Mouse (Mus musculus): ENCODE measurements around the gene Apol6. TPM values are rescaled to one million over a fixed set of nuclear protein-coding genes. Genes with fewer than 3 reads are reported as not detected.
A peak's percentile ranks its signal among the peaks of the same experiment; 100 is the strongest.

Apol6 gene
- polyA plus RNA-seq, 1 experiment from 2014 or later, result 0.08 TPM

GRCm38 (mm10) chr15:77035643-77036042 is 8.9 kb upstream of the Apol6 start:
- no peaks in the 10 kb centered on the region for H3K27me3 ChIP-seq (ENCODE audit: control insufficient read depth, insufficient read depth, low read length)
- H3K4me2 ChIP-seq (ENCODE audit: low read depth, low read length), result no peak overlapping the region
- no peak overlapping the region for H3K9ac ChIP-seq (replicated peaks; ENCODE audit: low read length)
- no peaks in the 10 kb centered on the region for H3K9me3 ChIP-seq (replicated peaks; ENCODE audit: control insufficient read depth, low read length)
- ATAC-seq (replicated peaks; ENCODE audit: insufficient number of reproducible peaks, low FRiP score, low TSS enrichment, low read depth) (no peak), DNase-seq (ENCODE audit: low spot score) (no peak)
- no peak overlapping the region for H3K27ac ChIP-seq (replicated peaks; ENCODE audit: low read depth, low read length)
- H3K36me3 ChIP-seq (replicated peaks; ENCODE audit: control insufficient read depth, insufficient read depth, low read depth, low read length), result no peaks in the 10 kb centered on the region
- H3K4me1 ChIP-seq (ENCODE audit: control insufficient read depth, insufficient read depth, low read length), result peaks cover 2% of the 10 kb centered on the region; the same call in 1 of the 2 replicates
- H3K4me3 ChIP-seq (ENCODE audit: low read depth, low read length), result no peak overlapping the region
- 88% methylated on average over 3 of the region's 3 CpGs for WGBS

GRCm38 (mm10) chr15:77036320-77036988 is 8.1 kb upstream of the Apol6 start:
- WGBS, result 60% methylated on average over 11 of the region's 11 CpGs
- DNase-seq (ENCODE audit: low spot score) (no peak), ATAC-seq (replicated peaks; ENCODE audit: insufficient number of reproducible peaks, low FRiP score, low TSS enrichment, low read depth) (no peak)
- Histone ChIP-seq H3K4me1 (ENCODE audit: control insufficient read depth, insufficient read depth, low read length) (peaks cover 2% of the 10 kb centered on the region; the same call in 1 of the 2 replicates), H3K9ac (replicated peaks; ENCODE audit: low read length) (no peak overlapping the region; the same call in 1 of the 2 replicates), H3K4me3 (ENCODE audit: low read depth, low read length) (no peak overlapping the region), H3K27ac (replicated peaks; ENCODE audit: low read depth, low read length) (peak overlapping the region; percentile 84), H3K27me3 (ENCODE audit: control insufficient read depth, insufficient read depth, low read length) (no peaks in the 10 kb centered on the region), H3K9me3 (replicated peaks; ENCODE audit: control insufficient read depth, low read length) (no peaks in the 10 kb centered on the region), H3K4me2 (ENCODE audit: low read depth, low read length) (no peak overlapping the region), H3K36me3 (replicated peaks; ENCODE audit: control insufficient read depth, insufficient read depth, low read depth, low read length) (no peaks in the 10 kb centered on the region)

- WGBS, result 31% methylated on average over 2 of the region's 2 CpGs
- no peaks in the 10 kb centered on the region for H3K27me3 ChIP-seq (ENCODE audit: control insufficient read depth, insufficient read depth, low read length)
- H3K4me1 ChIP-seq (ENCODE audit: control insufficient read depth, insufficient read depth, low read length), result peaks cover 2% of the 10 kb centered on the region; the same call in 1 of the 2 replicates
- peak overlapping the region; percentile 84 for H3K27ac ChIP-seq (replicated peaks; ENCODE audit: low read depth, low read length)
- ATAC-seq (replicated peaks; ENCODE audit: insufficient number of reproducible peaks, low FRiP score, low TSS enrichment, low read depth) (no peak), DNase-seq (ENCODE audit: low spot score) (no peak)
- H3K9ac ChIP-seq (replicated peaks; ENCODE audit: low read length), result no peak overlapping the region; the same call in 1 of the 2 replicates
- H3K4me3 ChIP-seq (ENCODE audit: low read depth, low read length), result no peak overlapping the region
- H3K9me3 ChIP-seq (replicated peaks; ENCODE audit: control insufficient read depth, low read length), result no peaks in the 10 kb centered on the region
- H3K36me3 ChIP-seq (replicated peaks; ENCODE audit: control insufficient read depth, insufficient read depth, low read depth, low read length), result no peaks in the 10 kb centered on the region
- H3K4me2 ChIP-seq (ENCODE audit: low read depth, low read length), result no peak overlapping the region
Observed at GRCm38 (mm10) chr15:77036989-77037277, 7.6 kb upstream of the Apol6 start.

- peaks cover 2% of the 10 kb centered on the region; the same call in 1 of the 2 replicates for H3K4me1 ChIP-seq (ENCODE audit: control insufficient read depth, insufficient read depth, low read length)
- H3K27me3 ChIP-seq (ENCODE audit: control insufficient read depth, insufficient read depth, low read length), result no peaks in the 10 kb centered on the region
- ATAC-seq (replicated peaks; ENCODE audit: insufficient number of reproducible peaks, low FRiP score, low TSS enrichment, low read depth) (peak; percentile 82), DNase-seq (ENCODE audit: low spot score) (peak; percentile 71)
- H3K27ac ChIP-seq (replicated peaks; ENCODE audit: low read depth, low read length), result peak overlapping the region; percentile 84
- WGBS, result 14% methylated on average over 11 of the region's 11 CpGs
- no peak overlapping the region for H3K4me2 ChIP-seq (ENCODE audit: low read depth, low read length)
- no peaks in the 10 kb centered on the region for H3K36me3 ChIP-seq (replicated peaks; ENCODE audit: control insufficient read depth, insufficient read depth, low read depth, low read length)
- H3K9ac ChIP-seq (replicated peaks; ENCODE audit: low read length), result 0 out of 2 replicates have a peak overlapping the region, but pooled peaks have one; percentile 4
- no peak overlapping the region for H3K4me3 ChIP-seq (ENCODE audit: low read depth, low read length)
- H3K9me3 ChIP-seq (replicated peaks; ENCODE audit: control insufficient read depth, low read length), result no peaks in the 10 kb centered on the region
Observed at GRCm38 (mm10) chr15:77037278-77038161, 7.0 kb upstream of the Apol6 start.

GRCm38 (mm10) chr15:77039211-77039700 is 5.3 kb upstream of the Apol6 start:
- no peaks in the 10 kb centered on the region for H3K36me3 ChIP-seq (replicated peaks; ENCODE audit: control insufficient read depth, insufficient read depth, low read depth, low read length)
- no peak overlapping the region for H3K4me2 ChIP-seq (ENCODE audit: low read depth, low read length)
- ATAC-seq (replicated peaks; ENCODE audit: insufficient number of reproducible peaks, low FRiP score, low TSS enrichment, low read depth), result no peak
- H3K4me3 ChIP-seq (ENCODE audit: low read depth, low read length), result no peak overlapping the region
- no peak overlapping the region for H3K9ac ChIP-seq (replicated peaks; ENCODE audit: low read length)
- no peak for DNase-seq (ENCODE audit: low spot score)
- no peaks in the 10 kb centered on the region for H3K9me3 ChIP-seq (replicated peaks; ENCODE audit: control insufficient read depth, low read length)
- 52% methylated on average over 8 of the region's 9 CpGs for WGBS
- H3K27ac ChIP-seq (replicated peaks; ENCODE audit: low read depth, low read length), result no peak overlapping the region
- peaks cover 2% of the 10 kb centered on the region; the same call in 1 of the 2 replicates for H3K4me1 ChIP-seq (ENCODE audit: control insufficient read depth, insufficient read depth, low read length)
- no peaks in the 10 kb centered on the region for H3K27me3 ChIP-seq (ENCODE audit: control insufficient read depth, insufficient read depth, low read length)

- H3K27me3 ChIP-seq (ENCODE audit: control insufficient read depth, insufficient read depth, low read length), result no peaks in the 10 kb centered on the region
- peaks cover 2% of the 10 kb centered on the region; the same call in 1 of the 2 replicates for H3K4me1 ChIP-seq (ENCODE audit: control insufficient read depth, insufficient read depth, low read length)
- 74% methylated on average over 3 of the region's 3 CpGs for WGBS
Observed at GRCm38 (mm10) chr15:77040784-77041183, 3.7 kb upstream of the Apol6 start.

GRCm38 (mm10) chr15:77045609-77046008 is 1.1 kb downstream of the Apol6 start:
- Histone ChIP-seq H3K4me1 (ENCODE audit: control insufficient read depth, insufficient read depth, low read length) (no peaks in the 10 kb centered on the region; the same call in 1 of the 2 replicates), H3K36me3 (replicated peaks; ENCODE audit: control insufficient read depth, insufficient read depth, low read depth, low read length) (no peaks in the 10 kb centered on the region), H3K4me3 (ENCODE audit: low read depth, low read length) (no peak overlapping the region), H3K9me3 (replicated peaks; ENCODE audit: control insufficient read depth, low read length) (no peaks in the 10 kb centered on the region), H3K4me2 (ENCODE audit: low read depth, low read length) (no peak overlapping the region), H3K27me3 (ENCODE audit: control insufficient read depth, insufficient read depth, low read length) (no peaks in the 10 kb centered on the region), H3K27ac (replicated peaks; ENCODE audit: low read depth, low read length) (no peak overlapping the region), H3K9ac (replicated peaks; ENCODE audit: low read length) (no peak overlapping the region)
- 26% methylated on average over 10 of the region's 10 CpGs for WGBS
- DNase-seq (ENCODE audit: low spot score) (no peak), ATAC-seq (replicated peaks; ENCODE audit: insufficient number of reproducible peaks, low FRiP score, low TSS enrichment, low read depth) (no peak)

More at GRCm38 (mm10) chr15:77040784-77041183, 3.7 kb upstream of the Apol6 start:
- no peak overlapping the region for H3K27ac ChIP-seq (replicated peaks; ENCODE audit: low read depth, low read length)
- H3K36me3 ChIP-seq (replicated peaks; ENCODE audit: control insufficient read depth, insufficient read depth, low read depth, low read length), result no peaks in the 10 kb centered on the region
- no peak for DNase-seq (ENCODE audit: low spot score)
- H3K4me2 ChIP-seq (ENCODE audit: low read depth, low read length), result 0 out of 2 replicates have a peak overlapping the region, but pooled peaks have one; percentile 22
- no peak overlapping the region for H3K9ac ChIP-seq (replicated peaks; ENCODE audit: low read length)
- H3K4me3 ChIP-seq (ENCODE audit: low read depth, low read length), result no peak overlapping the region
- no peaks in the 10 kb centered on the region for H3K9me3 ChIP-seq (replicated peaks; ENCODE audit: control insufficient read depth, low read length)
- ATAC-seq (replicated peaks; ENCODE audit: insufficient number of reproducible peaks, low FRiP score, low TSS enrichment, low read depth), result no peak
